Mouse (Mus musculus) B cell, adult (primary cell): ENCODE results near the gene Vmn1r30. TPM values are rescaled to one million over a fixed set of nuclear protein-coding genes. Genes with fewer than 3 reads are reported as not detected.

Experiments
- total RNA-seq: library from RNA; stranded (reverse); gene quantifications from 4 replicates; pipeline ENCODE4 v1.2.4, GENCODE M21; 2023; ENCODE audit not compliant: inconsistent age

The Vmn1r30 gene
- total RNA-seq = not detected in 4 replicates

GRCm38 (mm10) chr6:58443285-58443684 is at the start of gene Vmn1r30:
TSS of gene Vmn1r30 (minus strand) at chr6:58443385.

GRCm38 (mm10) chr6:58475230-58475629 is 32.0 kb upstream of the Vmn1r30 start, which contains the start of gene Vmn1r31:
TSS of gene Vmn1r31 (minus strand) at chr6:58475330.

Other genes starting within 250 kb of the Vmn1r30 start
- not detected in 4 replicates for gene Vmn1r27, start 224.6 kb downstream of the Vmn1r30 start, total RNA-seq
- gene Vmn1r28, start 181.3 kb downstream of the Vmn1r30 start, total RNA-seq = not detected in 4 replicates
- not detected in 4 replicates for gene Vmn1r29, start 141.8 kb downstream of the Vmn1r30 start, total RNA-seq
- gene Vmn1r31, start 31.9 kb upstream of the Vmn1r30 start, total RNA-seq = not detected in 4 replicates
- 0.69 to 1.3 TPM (median 1.2 TPM) in 3 of 4 replicates, not detected in the other for gene Abcg2, start 141.1 kb upstream of the Vmn1r30 start, total RNA-seq